Mouse (Mus musculus): ENCODE measurements around the gene Gm20388.

The Gm20388 gene

DNA sequence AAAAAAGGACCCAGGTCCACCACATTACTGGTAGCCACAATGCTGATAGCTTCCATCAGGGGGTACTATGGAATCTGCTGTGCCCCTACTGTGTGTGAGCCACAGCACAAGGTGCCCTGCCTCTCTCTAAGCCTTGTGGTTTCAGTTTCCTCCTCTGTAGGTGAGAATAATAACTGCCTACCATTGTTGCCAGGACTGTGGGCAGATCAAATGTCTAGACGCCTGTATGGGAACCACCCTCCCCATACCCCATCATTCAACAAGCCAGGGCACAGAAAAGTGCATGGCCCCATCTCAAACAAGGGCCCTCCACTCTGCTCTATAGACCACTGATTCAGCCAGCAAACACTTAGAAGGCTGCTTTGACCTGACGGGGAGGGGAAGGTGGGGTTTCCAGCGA is 486.1 kb downstream of the Gm20388 start:
- DNase-seq (ENCODE audit: low spot score), result no peak

DNA sequence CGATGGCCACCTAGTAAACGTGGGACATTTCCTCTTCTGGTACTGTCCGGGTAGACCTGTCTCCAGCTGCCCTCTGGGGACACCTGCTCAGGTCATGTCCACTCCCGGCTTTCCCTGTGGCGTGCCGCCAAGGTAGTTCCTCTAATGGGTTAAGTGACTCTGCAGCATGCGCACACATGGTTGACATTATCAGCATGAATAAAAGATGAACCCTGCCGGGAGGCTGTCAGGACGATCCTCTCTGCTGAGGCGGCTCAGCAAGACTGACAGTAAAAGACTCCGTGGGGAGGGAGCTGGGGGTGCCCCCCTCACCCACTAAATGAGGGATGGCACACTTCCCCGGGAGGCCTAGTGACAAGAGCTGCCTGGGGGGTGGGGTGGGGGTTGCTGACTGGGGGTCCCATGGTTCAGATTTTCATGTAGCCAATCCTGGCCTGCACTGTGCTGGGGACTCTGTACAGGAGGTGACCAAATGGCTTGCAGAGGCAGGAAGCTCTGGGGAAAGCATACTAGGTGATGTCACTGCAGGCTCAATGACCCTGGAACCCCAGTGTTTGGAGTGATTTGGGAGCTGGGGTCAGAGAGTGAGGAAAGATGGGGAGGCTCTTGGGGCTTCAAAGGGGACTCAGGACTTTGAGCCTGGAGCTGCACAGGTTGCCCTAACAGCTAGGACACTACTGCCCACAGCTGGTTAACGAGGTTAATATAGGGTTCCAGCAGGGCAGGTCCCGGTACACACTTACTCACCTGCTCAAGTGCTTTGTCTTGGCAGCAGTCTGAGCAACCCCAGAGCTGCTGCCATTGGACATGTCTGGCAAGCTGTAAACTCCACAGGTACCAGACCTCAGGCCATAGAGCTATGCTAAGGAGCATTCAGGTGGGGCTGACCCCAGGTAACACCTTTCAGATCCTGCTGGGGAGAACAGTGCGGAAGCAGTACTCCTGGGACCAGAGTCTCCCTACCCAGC is 487.1 kb downstream of the Gm20388 start:
- DNase-seq (ENCODE audit: low spot score), result peak; percentile 56

- DNase-seq (ENCODE audit: low spot score), result no peak
Measured at GRCm38 (mm10) chr8:120399212-120399934, 488.7 kb downstream of the Gm20388 start.

DNA sequence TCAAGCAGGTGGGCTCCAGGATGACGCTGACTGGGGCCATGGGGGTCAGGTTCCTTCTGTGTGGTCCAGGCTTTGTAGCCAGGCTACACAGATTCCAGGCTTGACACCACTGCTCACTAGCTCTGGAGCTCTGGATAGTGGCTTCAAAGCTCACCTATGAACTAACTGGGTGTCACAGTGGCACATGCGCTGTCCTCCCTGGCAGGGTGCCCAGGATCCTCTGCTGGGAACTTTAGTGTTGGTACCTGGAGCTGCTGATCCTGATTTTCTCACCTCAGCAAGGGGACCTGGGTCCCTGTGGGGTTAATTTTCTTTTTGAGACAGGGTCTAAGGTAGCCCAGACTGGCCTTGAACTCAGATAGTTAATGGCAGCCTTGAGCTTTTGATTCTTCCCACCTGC is 490.6 kb downstream of the Gm20388 start:
- no peak for DNase-seq (ENCODE audit: low spot score)

DNA sequence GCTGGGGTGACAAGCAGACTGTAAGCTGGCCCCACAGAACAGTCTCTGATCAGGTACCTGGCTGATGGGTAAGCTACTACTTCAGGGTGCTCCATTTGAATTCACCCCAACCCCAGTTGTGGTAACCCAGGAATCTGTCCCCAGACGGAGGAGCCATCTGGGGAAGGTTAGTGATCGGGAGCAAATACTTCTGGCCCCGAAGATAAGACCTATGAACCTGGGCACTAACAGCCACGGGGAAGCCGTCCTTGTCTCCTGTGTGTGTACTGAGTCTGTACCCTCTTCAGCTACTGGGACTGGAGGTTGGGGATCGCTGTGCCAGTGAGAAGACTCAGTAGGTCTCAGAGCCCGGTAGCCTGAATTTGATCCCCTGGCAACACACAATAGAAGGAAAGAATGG is 491.1 kb downstream of the Gm20388 start:
- no peak for DNase-seq (ENCODE audit: low spot score)

- DNase-seq (ENCODE audit: low spot score), result no peak
Measured at GRCm38 (mm10) chr8:120403606-120404269, 493.1 kb downstream of the Gm20388 start.

DNA sequence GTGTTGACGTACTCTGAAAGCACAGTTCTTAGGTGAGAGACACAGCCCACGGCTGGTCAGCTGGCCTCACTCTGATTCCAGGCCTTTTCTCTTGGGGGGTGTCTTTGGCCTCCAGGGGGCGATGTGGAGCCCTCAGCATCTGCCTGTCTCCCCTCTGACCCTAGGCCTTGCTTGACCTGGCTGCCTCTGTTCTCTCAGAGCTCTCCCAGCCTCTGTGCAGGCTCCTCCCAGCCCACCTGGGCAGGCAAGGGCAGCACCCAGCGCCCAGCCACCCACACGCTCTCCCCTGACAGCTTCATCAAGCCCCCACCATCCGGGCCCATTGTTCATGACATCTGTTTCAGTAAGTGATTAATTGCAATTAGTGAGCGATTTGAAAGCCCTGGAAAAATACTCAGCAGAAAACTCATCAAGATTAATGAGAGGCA is 494.0 kb downstream of the Gm20388 start:
- DNase-seq (ENCODE audit: low spot score), result peak; percentile 72

DNA sequence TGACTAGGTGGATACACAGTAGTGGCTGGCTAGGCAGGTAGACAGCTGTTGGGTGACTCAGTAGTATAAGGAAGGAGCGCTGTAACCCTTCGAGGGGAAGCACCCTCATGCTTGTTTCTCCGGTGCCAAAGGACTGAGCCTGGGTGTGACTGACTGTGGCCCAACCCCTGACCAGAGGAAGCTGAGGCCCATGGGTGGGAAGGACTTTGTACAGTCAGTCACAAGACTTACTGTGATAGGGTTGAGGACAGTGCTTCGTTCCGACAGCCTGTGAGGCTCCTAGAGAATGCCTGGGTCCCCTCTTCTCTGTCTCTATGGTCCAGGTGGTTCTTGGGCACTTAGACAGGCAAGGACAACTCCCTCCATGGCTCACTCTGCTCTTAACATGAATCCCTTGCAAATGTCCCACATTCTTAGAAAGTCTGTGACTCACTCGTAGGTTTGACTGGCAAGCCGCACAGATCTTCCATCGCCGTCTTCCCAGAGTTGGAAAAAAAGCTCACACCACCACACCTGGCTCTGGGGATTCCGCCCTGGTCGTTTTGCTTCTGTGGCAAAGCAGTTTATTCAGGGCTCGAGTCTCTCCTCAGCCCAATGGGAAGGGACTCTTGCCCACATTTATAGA is 495.5 kb downstream of the Gm20388 start:
- DNase-seq (ENCODE audit: low spot score), result no peak

GRCm38 (mm10) chr8:120407701-120408240 is 497.1 kb downstream of the Gm20388 start:
- peak; percentile 94 for DNase-seq (ENCODE audit: low spot score)

GRCm38 (mm10) chr8:120408241-120409215 is 497.9 kb downstream of the Gm20388 start:
- DNase-seq (ENCODE audit: low spot score), result peak; percentile 70

GRCm38 (mm10) chr8:120409371-120410013 is 498.9 kb downstream of the Gm20388 start:
- peak; percentile 83 for DNase-seq (ENCODE audit: low spot score)

GRCm38 (mm10) chr8:120411059-120411458 is 500.4 kb downstream of the Gm20388 start:
- no peak for DNase-seq (ENCODE audit: low spot score)

DNA sequence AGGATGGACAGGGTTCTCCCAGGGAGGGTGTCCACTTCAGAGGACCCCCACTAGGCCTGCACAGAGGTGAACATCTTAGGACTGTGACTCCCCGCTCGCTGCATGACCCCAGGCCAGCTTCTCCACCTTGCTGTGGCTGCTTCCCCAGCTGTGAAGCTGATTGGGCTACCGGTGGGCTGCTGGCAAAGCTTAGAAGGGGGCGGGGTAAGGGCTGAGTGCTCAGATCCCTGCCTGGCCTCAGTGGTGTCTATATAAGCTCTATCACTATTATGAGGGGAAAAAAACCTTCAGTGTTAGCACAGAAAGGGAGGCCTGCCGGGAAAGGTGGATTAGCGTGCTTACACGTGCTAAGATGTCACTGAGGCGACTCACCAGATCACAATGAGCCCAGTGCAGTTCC is 501.2 kb downstream of the Gm20388 start:
- no peak for DNase-seq (ENCODE audit: low spot score)

DNA sequence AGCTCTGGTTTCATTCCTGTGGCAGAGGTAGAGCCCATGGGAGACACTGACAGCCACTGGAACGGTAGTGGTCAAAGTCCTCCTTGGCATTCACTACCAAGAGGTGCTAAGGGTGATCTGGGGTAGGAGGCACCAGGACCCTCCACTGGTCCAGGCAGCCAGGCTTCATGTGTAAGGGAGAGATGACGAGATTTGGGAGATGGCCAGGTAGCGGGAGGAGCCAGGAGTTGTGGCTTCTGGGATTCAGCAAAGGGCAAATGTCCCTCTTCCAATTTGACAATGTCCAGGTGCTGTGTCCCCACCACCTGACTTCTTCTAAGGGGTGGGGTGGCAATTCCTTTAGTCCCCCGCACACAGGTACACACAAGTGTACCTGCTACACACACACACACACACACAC is 501.7 kb downstream of the Gm20388 start:
- DNase-seq (ENCODE audit: low spot score), result no peak

DNA sequence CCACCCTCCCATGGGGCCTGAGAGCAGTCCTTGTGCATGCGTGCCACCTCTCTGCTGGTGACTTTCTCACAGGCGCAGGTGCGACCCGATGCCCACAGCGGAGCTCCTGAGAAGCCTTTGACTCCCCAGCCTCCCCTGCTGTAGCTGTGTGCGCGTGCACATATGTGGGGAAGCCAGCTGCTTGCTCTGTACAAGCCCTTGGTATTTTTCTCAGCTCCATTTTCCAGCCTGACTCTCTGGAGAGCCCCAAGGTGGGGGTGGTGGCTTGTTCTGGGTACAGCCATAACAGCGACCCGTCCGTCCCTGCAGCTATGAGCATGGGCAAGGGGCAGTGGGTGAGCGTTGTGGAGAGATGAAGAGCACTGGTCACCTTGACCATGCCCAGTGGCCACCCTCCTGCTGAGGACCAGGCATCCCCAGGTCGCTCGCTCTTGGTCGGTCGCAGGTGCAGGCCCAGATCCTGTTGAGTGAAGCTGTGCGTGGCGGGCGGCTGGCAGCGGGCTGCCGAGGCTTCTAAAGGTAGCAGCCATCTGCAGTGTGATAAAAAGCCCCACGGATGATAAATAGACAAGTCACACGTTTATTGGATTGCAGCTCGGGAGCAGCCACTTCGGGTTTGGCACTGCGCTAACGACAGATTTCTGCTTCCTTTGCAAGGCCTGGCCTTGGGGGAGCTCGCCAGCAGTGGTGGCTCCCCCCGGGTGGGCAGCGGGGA is 502.4 kb downstream of the Gm20388 start:
- DNase-seq (ENCODE audit: low spot score), result no peak

DNA sequence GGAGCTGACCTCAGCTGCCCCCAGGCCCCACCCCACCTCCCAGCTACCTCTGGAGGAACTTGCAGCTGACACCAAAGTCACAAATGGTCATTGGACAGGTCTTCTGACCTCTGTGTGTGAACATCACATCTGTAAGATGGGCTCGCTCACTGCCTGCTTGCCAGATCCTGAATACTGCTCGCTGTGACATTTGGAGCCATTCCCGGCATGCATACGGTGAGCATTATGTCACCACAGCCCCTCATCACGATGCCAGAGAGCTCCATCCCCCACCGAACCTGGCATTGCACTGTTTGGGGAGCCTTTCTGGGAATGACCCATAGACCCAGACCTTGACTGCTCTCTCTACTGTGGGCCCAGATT is 503.0 kb downstream of the Gm20388 start:
- no peak for DNase-seq (ENCODE audit: low spot score)

GRCm38 (mm10) chr8:120414216-120414615 is 503.6 kb downstream of the Gm20388 start:
- no peak for DNase-seq (ENCODE audit: low spot score)

DNA sequence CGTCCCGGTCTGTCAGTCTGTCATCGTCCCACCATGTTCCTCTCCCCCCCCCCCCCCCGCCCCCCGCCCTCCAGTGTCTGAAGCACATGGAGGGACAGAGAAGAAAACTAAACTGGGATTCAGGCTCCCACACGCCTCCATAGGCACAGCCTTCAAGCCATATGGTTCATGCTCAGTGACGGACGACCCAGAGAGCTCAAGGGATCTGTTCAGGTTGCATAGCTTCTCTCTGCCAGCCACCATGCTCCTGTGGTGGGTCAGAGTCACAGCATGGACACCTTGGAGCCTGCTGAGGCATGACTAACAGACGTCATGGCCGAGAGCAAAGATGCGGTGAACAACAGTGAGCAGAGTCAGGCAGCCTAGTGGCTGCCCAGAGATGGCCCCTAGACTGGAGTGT is 504.8 kb downstream of the Gm20388 start:
- DNase-seq (ENCODE audit: low spot score), result no peak

DNA sequence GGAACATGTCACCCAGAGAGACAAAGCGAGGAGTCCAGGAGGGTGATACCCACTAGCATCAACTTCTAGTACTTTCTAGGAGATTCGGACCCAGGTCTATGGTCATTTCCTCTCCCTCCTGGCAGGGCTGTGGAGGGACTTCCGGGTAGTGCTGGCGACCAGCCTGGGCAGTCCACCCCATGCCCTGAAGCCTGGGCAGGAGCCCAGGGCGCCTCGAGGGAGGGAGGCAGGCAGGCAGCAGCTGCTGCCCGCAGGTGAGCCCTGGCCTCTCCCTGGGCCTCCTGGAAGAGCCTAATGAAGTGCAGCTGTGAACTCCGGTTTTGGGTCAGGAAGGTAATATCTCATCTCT is 505.5 kb downstream of the Gm20388 start:
- DNase-seq (ENCODE audit: low spot score), result no peak
